Comparison of ENCODE assay signal across 12 mouse cellular contexts in the genomic region with DNA sequence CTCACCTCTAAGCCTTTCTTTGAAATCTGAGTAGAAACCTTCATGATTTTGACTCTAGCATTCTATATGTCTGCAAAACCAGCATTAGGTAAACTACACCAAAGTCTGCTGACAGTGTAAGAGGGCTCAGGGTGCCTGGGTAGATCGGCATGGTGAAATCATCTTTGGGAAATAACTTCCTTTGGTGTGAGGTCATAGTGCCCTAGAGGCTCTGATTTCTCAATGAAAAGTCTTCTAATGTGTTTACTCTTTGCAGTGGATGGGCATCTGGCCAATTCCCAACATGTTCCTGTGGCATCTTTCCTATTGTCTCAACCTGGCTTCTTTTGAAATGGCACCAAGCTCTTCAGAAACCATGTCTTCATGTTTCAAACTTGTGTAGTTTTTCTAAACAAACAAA. TPM values are rescaled to one million over a fixed set of nuclear protein-coding genes. Genes with fewer than 3 reads are reported as not detected.
A peak's percentile ranks its signal among the peaks of the same experiment; 100 is the strongest.
DNase-seq lines count a peak whose midpoint lies in the region; ATAC-seq and TF ChIP-seq lines count a peak whose summit lies in the region.
"Had no signal": no experiment of that assay in that cellular context is flagged by ENCODE, and none has a peak within 500 bp of the region (broad histone marks: within the 10 kb centered on the region; RNA-seq: fewer than 3 reads in every experiment).

No protein-coding gene starts in this region.

- peak overlapping the region; percentile 16; the same call in 1 of the 2 replicates for H3K27ac ChIP-seq in layer of hippocampus, adult 2 months
- H3K27ac ChIP-seq in heart, embryonic 12.5 days (ENCODE audit: poor library complexity, severe bottlenecking), result no peak overlapping the region
- H3K27ac ChIP-seq: hindbrain, embryonic 13.5 days had no signal

- no peak overlapping the region for H3K4me3 ChIP-seq in layer of hippocampus, adult 2 months
- no peak overlapping the region for H3K4me3 ChIP-seq in heart, embryonic 12.5 days
- H3K4me3 ChIP-seq: erythroblast, embryonic 14.5 days; hindbrain, embryonic 13.5 days had no signal

- H3K9me3 ChIP-seq in heart, embryonic 12.5 days (replicated peaks), result no peaks in the 10 kb centered on the region
- H3K9me3 ChIP-seq: G1E; hindbrain, embryonic 13.5 days had no signal

- WGBS in heart, embryonic 12.5 days, result 83% methylated on average over 1 of the region's 1 CpGs

- H3K27me3 ChIP-seq in heart, embryonic 12.5 days (replicated peaks), result no peaks in the 10 kb centered on the region
- H3K27me3 ChIP-seq: hindbrain, embryonic 13.5 days had no signal

- peaks cover 30% of the 10 kb centered on the region for H3K36me3 ChIP-seq in heart, embryonic 12.5 days

- ATAC-seq in megakaryocyte, adult 5-6 weeks (ENCODE audit: poor library complexity, severe bottlenecking), result peak; percentile 81
- ATAC-seq in heart, embryonic 12.5 days (ENCODE audit: insufficient number of reproducible peaks, low FRiP score), result no peak

- peak; percentile 18 for DNase-seq in cerebellum, adult 11-12 months
- DNase-seq in cerebellum, postnatal 4 days (ENCODE audit: low spot score in 2 of 2), result no peak
- DNase-seq in layer of hippocampus, adult 2 months (ENCODE audit: low spot score in 2 of 2), result no peak
- DNase-seq in layer of hippocampus, adult 8-10 months (ENCODE audit: low spot score in 2 of 2), result no peak
- DNase-seq in brain, adult 2 months (ENCODE audit: low read depth, low spot score), result peak; percentile 30
- DNase-seq in layer of hippocampus, postnatal 25 days (ENCODE audit: extremely low spot score in 1 of 2, low spot score in 1 of 2), result no peak
- DNase-seq: kidney, adult 11 months had no signal

- no peaks in the 10 kb centered on the region; the same call in 1 of the 2 replicates for H3K4me1 ChIP-seq in heart, embryonic 12.5 days (replicated peaks)
- H3K4me1 ChIP-seq: hindbrain, embryonic 13.5 days had no signal

- no peak overlapping the region for H3K9ac ChIP-seq in heart, embryonic 12.5 days
- H3K9ac ChIP-seq: hindbrain, embryonic 13.5 days had no signal

- no peak for TF ChIP-seq CTCF in layer of hippocampus, adult 2 months (conservative IDR thresholded peaks at IDR 0.05)

- H3K4me2 ChIP-seq in heart, embryonic 12.5 days, result no peak overlapping the region
- H3K4me2 ChIP-seq: hindbrain, embryonic 13.5 days had no signal

RNA-seq across cellular contexts. Expression of a gene that starts 58.5 kb away (rescaled TPM):
- 100 to 1,000 TPM; 159 to 164 TPM for total RNA-seq in layer of hippocampus, adult 2 months (2021)
- total RNA-seq in layer of hippocampus, adult 8-10 months (2022), result 100 to 1,000 TPM; 160 to 192 (median 175) TPM
- total RNA-seq in megakaryocyte, adult 5-6 weeks (2015), result 139 and 155 TPM in 2 replicates
- 148 and 160 TPM in 2 replicates for total RNA-seq in megakaryocyte, adult 5-6 weeks (2017)
- total RNA-seq in layer of hippocampus, postnatal 25 days (2021), result 100 to 1,000 TPM; 141 to 142 TPM
- 212 and 218 TPM in 2 replicates for polyA plus RNA-seq in heart, embryonic 12.5 days (2016; fragmentation: Nextera tagmentation; extraction: Ambion mirVana)

Comparison
In these comparisons a context has a peak if more than half of its experiments do, and no peak if none do; other contexts are left out.
1. DNase-seq: peak in cerebellum, adult 11-12 months (single experiment) and brain, adult 2 months (single experiment); none in cerebellum, postnatal 4 days (0 of 2), layer of hippocampus, adult 2 months (0 of 2), layer of hippocampus, adult 8-10 months (0 of 2) and layer of hippocampus, postnatal 25 days (0 of 2).